Mouse (Mus musculus) mammary gland, adult 2 months (tissue): Measurements from ENCODE around the gene Mcfd2. TPM values are rescaled to one million over a fixed set of nuclear protein-coding genes. Genes with fewer than 3 reads are reported as not detected.

Source experiments
- polyA plus RNA-seq: library from polyadenylated mRNA; depleted of rRNA; stranded (reverse); fragments of >200 nt; gene quantifications from 2 replicates; pipeline ENCODE4 v1.2.3, GENCODE M21; 2012; ENCODE audit warnings: low replicate concordance; rRNA removed

Mcfd2 gene
- polyA plus RNA-seq, result 67.4 and 107 TPM in 2 replicates

GRCm38 (mm10) chr17:87265792-87266186 lies at the start of gene Mcfd2:
Gene Mcfd2 (minus strand): TSS chr17:87265935.

GRCm38 (mm10) chr17:87282706-87283053 lies 16.9 kb upstream of the Mcfd2 start, which contains the start of gene Ttc7:
Gene Ttc7 (plus strand): TSS chr17:87282886.

Other genes starting within 250 kb of the Mcfd2 start
- gene Pigf, start 240.5 kb downstream of the Mcfd2 start, polyA plus RNA-seq, result 2.0 and 4.3 TPM in 2 replicates
- 6.1 and 23.7 TPM in 2 replicates for gene Cript, start 240.4 kb downstream of the Mcfd2 start, polyA plus RNA-seq
- gene Socs5, start 158.3 kb downstream of the Mcfd2 start, polyA plus RNA-seq, result 11.6 and 12.2 TPM in 2 replicates
- 41.5 and 153 TPM in 2 replicates for gene Ttc7, start 17.0 kb upstream of the Mcfd2 start, polyA plus RNA-seq
- not detected in 2 replicates for gene Stpg4, start 161.8 kb upstream of the Mcfd2 start, polyA plus RNA-seq
- gene Calm2, start 181.0 kb upstream of the Mcfd2 start, polyA plus RNA-seq, result 13.6 and 42.9 TPM in 2 replicates